Mouse (Mus musculus): ENCODE data around the gene Alpk1.
A peak's percentile ranks its signal among the peaks of the same experiment; 100 is the strongest.

The Alpk1 gene

DNA sequence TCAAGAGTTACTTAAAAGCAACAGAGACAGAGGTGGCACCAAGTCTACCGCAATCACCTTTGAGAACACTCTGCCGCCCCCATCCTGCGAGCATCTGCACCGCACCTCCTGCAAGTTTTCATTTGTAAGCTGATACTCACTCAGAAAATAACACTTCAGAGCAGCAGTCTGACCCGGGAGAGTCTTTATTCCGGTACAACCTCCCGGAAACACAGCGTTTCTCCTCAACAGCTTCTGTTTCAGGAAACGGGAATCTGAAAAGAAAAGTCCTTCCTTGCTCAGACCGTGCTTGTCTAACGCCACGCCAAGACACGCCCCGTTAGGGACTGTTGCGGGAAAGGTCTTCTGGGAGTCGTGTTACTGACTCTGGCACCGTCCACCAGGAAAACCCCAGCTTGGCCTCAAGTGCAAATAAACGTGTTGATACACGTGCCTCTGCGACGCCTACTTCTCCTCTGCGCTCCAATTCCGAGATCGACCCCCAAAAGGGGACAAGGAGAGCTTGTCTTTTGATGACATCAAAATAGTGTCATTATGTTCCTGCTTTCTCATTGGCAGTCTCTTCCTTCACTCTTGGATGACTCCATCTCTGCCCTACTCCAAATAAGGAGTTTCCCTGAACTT lies at the start of gene Alpk1:
TSS of gene Alpk1 (minus strand) at position 507 of the 624 bp plus-strand sequence.
- DNase-seq (ENCODE audit: low spot score in 2 of 2) = peak; percentile 51 to 61

DNA sequence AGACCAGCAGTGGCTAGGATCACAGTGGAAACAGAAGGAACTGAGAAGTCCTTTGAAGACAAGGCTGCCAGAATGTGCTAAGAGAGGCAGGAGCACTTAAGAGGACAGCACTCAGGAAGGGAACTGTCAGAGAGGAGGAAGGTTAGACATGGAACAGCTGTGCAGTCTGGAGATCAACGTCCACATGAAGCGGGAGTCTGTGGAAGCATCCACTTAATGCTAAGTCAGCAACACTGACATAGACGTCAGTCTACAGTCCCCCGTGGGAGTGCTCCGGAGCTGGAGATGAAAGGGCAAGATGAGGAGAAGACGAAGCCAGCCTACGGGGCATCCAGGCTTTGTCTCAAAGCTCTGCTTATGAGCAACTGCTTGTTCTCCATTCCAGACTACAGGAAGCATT lies 46.8 kb upstream of the Alpk1 start:
- no peak for DNase-seq (ENCODE audit: low spot score in 2 of 2)

DNA sequence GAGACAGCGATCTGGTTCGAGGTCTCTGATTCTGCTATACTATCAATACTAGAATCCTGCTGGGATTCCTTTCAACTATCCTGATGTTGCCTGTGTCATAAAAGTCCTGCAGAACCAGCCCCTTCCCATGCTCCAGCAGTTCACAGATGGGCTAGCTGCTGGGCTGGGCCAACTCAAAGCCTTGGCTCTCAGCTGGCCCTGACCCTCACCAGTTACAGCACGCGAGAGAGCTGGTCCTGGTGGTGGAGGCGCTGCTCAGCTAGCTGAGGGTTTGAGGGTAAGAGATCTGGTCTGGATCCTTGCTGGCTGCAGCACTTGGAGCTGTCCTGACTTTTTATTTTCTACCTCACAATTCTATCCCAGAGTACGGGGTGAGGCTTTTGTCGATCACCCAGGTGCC lies 46.2 kb upstream of the Alpk1 start:
- DNase-seq (ENCODE audit: low spot score in 2 of 2) = no peak

DNA sequence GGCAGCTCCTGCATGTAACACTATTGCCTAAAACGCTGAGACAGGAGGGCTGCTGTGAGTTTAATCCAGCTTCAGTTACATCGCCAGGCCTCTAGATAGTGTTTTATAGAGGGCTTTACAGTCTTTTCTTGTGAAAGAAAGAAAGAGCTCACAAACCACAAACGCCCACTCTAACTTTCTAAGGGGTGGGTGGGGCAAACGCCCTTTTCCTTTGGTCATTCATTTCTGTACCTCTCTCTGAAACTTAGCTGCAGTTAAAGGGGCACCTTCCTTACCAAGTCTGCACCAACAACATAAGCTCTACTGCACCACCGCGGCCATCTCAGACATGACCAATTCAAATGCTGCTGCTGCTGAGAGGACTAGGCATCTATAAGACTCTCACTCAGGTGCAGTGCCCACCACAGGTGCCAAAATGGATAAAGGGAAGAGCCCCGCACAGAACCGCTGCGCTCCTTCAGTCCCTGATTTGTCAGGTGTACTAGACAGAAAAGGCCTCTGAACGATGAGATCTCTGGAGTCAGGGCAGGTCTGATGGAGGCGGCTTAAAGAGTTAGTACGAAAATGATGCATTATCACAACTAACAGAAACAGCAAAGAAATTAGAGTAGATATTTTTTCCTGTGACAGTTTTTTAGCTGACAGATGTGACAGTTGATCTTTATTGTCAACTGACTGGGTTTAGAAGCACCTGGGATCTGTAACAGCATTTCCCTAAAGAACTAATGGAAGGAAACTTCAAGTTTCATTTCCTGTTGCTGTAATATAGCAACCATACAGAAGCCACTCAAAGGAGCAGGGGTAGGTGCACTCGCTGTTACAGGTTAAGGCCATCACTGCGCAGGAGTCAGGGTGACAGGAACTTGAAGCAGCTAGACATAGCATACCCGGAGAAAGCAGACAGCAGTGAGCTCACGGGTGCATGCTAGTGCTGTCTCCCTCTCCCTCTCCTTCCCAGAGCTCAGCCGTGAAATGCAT lies 43.8 kb upstream of the Alpk1 start:
- no peak for DNase-seq (ENCODE audit: low spot score in 2 of 2)

DNA sequence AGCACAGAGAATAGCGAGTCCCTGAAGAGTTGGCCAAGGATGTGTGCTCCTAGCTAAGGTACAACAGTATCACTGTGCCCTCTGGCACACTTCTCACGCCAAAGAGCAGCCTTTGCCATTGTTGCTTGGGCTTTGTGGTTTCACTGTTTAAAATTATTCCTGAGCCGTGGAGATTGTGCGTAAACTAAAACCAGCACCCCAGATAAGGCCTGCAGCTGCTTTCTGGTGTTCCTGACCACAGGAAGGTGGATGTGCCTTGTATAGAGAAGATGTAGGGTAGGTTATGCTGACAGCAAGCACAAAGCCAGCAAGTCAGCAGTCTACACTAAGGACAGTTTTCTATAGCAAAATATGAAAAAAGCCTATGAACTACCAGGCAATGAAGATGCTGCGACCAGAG lies 40.9 kb upstream of the Alpk1 start:
- no peak for DNase-seq (ENCODE audit: low spot score in 2 of 2)

DNA sequence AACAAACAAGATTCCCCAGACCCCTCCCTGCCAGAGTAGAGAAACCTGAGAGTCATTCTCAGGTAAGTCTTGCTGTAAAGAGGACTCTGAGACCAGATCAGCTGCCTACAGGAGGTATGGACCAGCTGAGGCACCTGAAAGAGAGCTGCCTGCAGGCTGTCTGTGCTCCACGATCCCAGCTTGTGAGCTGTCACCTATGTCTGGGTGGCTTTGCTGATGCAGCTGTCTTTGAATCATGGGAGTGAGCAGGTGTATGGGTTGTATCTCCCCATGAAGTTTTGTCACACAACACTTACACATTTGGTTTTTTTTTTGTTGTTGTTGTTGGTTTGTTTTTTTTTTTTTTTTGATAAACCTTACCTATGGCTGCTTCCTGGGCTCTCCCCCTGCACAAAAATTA lies 40.1 kb upstream of the Alpk1 start:
- no peak for DNase-seq (ENCODE audit: low spot score in 2 of 2)

DNA sequence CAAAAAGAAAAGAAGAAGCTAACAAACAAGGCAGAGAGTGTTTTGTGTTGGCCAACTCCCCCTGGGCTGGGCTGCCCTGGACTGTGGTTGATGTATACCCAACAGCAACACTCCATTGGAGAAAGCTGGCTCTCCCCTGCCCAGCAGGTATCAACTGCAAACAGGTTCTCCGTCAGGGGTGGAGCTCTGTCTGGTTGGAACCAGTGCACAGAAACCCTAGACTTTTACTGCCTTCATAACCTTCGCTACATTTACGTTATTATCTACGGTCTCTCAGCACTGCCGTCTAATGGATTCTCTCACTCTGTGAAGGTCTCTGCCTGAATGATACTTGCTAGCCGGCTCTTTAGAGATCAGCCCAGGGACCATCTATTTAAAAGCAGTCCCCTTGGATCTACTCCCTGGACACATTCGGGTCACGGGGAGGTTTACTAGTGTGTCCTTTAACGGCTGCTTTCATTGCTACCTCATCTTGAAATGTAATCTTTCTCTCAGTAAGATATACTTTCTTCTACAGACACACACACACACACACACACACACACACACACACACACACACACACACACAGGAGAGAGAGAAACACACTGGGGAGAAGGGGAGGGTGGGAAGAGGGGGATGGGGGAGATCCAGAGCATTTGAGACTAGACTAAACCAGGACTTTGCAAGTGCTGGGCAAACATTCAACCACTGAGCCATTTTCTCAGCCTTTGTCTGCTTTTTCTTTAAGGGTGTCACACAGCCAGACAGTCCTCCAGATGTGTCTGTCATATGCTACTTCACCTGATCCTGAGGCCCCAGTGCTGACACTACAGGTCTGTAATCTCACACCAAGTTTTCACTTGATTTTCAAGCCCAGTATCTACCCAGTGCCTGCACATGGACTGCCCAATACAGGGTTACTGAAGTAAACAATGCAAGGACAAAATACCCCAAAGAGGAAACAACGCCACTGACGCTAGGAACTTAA lies 38.7 kb upstream of the Alpk1 start:
- no peak for DNase-seq (ENCODE audit: low spot score in 2 of 2)

DNA sequence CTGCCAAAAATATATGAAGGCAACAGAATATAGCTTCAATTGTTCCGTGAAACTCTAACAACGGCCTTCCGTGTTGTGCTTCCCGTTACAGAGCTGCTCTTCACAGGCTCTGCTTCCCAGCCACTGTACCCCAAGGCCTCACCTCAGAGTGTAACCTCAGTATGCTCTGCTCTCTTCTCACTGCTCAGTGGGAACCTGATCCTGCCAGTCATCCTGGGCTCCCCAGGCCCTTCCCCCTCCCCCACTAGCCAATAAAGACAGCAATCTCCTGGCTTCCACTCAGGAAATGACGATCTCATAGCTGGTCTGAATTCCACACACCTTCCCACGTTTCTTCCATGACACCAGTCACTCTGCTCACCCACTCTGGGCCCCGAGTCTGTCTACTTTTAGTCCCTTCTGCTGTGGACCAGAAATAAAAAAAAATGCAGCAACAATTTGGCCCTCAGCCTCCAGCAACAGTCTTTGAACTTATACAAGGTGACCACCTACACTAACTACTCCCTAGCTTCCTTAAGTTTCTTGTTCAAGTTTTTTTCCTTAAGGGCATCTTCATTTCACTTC lies 36.9 kb upstream of the Alpk1 start:
- no peak for DNase-seq (ENCODE audit: low spot score in 2 of 2)

DNA sequence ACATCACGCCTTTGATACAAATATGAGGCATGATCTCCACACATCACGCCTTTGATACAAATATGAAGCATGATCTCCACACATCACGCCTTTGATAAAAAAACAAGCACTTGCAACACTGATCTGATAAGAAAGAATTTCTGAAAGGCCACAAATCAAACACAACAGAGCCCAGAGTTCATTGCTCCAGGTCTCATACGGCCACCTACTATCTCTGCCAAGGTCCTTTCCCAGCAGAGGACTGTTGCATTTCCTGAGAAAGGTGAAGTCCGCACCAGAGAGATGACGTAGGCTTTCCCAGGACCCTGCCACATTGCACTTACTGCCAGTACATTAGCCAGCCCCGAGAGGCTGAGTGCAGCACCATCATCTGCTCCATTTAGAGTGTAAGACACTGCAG lies 28.8 kb upstream of the Alpk1 start:
- DNase-seq (ENCODE audit: low spot score in 2 of 2) = no peak

DNA sequence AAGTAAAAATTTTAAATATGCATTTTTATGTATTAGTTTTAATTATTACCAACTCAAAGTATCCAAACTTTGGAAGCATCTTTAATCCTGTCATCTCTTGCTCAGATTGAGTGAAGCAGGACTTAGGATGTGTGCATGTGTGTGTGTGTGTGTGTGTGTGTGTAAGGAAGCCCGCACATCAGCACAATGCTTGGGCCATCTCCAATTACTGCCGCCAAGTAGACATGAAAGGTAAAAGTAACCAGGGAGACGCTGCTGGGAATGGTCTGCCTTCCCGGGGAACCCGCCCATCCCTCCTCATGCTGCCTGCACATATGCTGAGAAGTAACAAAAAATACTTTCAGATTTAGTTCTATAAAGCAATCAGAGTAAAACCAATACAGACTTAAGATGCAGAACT lies 27.5 kb upstream of the Alpk1 start:
- DNase-seq (ENCODE audit: low spot score in 2 of 2) = no peak

DNA sequence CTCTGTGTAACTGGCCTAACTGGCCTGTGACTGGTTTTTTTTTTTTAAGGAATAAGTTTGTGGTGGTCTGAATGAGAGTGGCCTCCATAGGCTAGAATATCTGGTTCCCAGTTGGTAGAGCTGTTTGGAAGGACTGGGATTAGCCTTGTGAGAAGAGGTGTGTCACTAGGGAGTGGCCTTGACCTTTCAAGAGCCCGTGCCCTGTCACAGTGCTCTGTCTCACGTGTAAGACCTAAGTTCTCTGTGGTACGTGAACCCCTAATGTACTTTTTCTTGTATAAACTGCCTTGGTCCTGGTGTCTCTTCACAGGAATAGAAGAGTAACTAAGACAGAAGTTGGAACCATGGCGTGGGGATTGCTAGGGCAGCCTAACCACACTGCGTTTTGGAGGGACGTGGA lies 25.7 kb upstream of the Alpk1 start:
- DNase-seq (ENCODE audit: low spot score in 2 of 2) = no peak

DNA sequence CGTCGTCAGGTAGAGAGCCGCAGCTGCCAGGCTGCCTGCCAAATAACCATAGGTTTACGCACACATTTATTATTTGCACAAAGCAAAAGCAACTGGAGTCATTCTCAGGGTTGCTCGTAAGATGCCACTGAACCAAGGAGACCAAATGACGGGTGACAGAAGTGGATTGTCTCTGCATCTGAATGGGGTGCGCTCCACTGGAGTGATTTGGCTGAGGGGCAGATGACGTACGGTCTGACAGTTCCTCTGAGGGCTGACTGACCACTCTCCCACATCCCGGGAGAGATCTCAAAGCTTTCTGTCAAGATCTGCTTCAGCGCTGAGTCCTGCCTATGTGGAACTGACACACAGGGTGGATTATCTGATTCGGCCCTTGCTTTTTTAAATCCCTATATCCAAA lies 24.7 kb upstream of the Alpk1 start:
- no peak for DNase-seq (ENCODE audit: low spot score in 2 of 2)

DNA sequence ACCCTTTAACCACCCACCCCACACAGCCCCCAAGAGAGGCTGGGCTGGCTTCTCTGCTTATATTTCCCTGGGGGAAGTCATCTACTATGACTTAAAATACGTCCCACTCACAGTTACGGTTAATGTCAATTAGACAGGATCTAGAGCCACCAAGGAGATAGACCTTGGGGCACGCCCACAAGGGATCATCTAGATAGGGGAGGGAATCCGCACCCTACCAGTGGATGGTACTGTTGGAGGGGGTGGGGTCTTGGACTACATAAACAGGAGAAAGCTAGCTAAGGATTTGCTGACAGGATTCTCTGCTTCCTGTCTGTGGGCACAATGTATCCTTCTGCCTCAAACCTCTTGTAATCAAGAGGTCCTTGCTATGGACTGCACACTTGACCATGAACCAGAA lies 24.1 kb upstream of the Alpk1 start:
- DNase-seq (ENCODE audit: low spot score in 2 of 2) = no peak

DNA sequence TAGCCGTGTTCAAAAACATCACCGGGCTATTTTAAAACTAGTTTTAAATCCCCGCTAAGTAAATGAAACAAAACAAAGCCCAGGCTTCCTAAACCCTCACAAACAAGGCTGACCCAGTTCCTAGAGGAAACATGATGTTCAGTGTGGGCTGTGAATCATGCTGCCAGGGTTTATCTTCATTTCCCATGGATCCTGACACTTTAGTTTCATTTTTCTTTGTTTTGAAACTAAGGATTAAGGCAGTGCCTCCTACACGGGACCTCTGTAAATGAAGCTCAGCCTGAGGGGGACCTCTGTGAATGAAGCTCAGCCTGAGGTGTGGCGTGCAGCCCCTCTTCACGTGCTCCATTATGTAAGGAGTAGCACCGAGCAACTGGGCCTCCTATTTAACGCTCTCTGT lies 22.5 kb upstream of the Alpk1 start:
- peak; percentile 25 to 36 for DNase-seq (ENCODE audit: low spot score in 2 of 2)

DNA sequence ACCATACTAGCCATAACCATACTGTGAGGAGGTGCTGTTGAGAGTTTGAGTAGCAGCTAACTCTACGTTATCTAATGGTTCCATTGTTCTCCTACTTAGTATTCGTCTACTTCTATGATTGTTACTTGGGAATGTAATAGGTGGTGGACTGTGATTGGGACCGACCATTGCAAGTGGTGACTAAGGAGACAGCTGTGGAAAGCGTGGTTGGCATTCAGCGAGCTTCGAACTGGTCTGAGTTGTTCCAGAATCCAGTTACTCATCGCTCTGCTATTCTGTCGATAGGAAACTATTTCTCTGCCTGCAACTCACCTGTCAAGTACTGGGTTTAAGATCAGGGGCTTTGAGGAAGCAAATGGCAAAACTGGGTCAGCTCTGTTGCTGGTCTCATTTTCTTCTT lies 20.8 kb upstream of the Alpk1 start:
- no peak for DNase-seq (ENCODE audit: low spot score in 2 of 2)

DNA sequence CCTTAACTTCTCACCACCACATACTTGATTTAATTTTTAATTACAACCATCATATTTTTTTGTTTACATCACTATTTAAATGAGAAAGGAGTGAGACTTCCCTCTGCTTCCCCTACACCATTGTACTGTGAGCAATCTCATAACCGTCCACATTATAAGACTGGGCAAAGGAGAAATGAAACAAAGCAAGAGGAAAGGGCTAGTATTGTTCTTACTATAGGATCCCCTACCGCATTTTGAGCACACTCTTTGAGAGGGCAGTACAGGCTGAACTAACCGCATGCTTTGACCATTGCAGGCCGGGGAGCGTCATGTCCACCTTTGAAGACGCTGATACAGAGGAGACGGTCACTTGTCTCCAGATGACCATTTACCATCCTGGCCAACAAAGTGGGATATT lies 15.9 kb upstream of the Alpk1 start:
- no peak for DNase-seq (ENCODE audit: low spot score in 2 of 2)

DNA sequence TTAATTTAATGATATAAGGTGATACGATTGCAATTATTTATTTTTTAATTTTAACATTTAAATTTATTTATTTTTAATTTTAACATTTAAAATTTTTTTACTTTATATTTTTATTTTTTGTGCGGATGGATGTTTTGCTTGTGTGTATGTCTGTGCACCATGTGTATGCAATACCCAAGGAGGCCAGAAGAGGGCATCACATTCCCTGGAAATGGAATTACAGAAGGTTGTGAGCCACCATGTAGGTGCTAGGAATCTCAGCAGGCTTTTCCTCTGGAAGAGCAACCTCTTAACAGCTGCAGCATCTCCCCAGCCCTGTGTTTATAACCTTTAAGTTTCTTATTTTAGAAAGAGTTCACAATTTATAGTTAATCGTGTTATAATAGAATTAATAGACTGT lies 15.4 kb upstream of the Alpk1 start:
- no peak for DNase-seq (ENCODE audit: low spot score in 2 of 2)

DNA sequence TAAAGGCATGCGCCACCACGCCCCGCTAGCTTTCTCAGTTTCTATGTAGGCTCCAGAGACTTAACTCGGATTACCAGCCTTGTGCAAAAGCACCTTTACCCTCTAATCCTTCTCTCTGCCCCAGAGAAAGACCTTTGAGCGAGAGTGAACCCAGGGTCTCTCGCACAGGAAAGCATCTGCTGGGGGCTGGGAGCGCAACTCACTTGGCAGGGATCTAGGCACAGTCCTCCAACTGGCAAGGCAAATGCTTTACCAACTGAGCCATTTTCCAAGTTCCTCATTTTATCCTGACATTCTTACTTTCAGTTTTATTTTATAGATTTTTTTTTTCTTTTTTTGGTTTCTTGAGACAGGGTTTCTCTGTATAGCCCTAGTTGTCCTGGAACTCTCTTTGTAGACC lies 12.7 kb upstream of the Alpk1 start:
- DNase-seq (ENCODE audit: low spot score in 2 of 2) = no peak

DNA sequence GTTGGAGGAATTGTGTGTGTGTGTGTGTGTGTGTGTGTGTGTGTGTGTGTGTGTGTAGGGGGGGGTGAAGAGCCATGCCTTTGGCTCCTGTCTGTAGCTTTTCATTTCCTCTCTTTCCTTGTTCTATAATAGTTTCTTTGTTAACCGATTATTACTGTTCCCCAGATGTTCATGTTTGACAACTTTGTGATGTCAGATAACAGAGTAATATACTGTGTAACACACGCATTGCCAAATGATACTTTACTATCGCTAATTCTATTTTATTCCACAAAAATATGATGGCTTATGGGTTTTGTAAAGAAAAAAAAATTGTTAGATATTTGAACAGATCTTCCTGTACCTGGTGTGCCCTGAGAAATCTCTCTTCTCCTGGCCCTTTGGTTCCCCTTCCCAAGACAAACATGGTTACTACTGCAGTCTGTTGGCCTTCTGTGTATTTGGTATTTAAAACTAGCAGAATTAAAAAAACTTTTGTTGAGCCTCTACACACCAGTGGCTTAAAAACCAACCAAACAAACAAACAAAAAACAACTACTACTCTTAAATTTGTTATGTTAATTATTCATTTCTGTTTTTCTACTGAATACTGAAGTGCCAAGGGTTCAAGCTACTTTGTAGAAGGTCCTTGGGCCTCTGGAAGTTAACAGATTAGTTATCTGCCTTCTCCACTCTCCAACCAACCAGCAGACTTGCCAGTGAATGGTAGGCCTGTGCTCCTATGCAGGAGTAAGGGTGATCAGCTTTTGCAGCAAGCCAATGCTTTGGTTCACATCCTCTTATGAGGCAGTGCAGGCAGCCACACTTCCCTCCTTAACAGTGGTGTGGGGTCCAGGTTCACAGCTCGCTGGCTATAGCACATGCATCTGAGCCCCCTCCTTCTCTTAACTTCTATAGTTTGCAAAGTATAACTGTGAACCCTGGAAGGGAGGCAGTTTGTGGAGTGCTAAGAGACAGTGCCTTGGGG lies 11.6 kb upstream of the Alpk1 start:
- no peak for DNase-seq (ENCODE audit: low spot score in 2 of 2)

DNA sequence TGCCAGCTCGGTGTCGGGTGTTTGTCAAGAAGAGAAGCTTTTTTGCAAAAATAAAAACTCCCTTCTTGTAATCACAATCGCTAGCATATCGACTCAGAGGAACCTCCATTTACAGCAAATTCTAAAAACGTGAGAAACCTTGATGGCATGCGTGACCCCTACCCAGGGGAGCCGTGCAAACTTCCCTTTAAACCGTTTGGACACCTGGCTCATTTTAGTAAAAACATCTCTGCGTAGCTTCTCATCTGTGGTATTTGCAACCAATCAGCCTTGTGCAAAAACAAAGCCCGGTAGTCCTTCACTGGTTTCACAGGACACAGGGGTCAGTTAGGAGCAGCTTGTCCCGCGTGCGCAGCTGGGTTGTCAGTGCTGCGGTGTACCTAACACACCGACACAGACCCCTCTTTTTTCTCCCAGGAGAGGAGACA lies 10.7 kb upstream of the Alpk1 start:
- DNase-seq (ENCODE audit: low spot score in 2 of 2) = no peak

Measured in right cerebral cortex, adult 2 months (tissue).